Mouse (Mus musculus): ENCODE measurements around the gene Gys1. TPM values are rescaled to one million over a fixed set of nuclear protein-coding genes. Genes with fewer than 3 reads are reported as not detected.
A peak's percentile ranks its signal among the peaks of the same experiment; 100 is the strongest.

Gene Gys1
- polyA plus RNA-seq, 1 experiment from 2014 or later, result 39.6 TPM

GRCm38 (mm10) chr7:45417962-45418492 lies 16.6 kb upstream of the Gys1 start:
- WGBS, result 10% methylated on average over 13 of the region's 13 CpGs
- H3K27ac ChIP-seq, result 0 out of 2 replicates have a peak overlapping the region, but pooled peaks have one; percentile 39
- H3K4me3 ChIP-seq, result peak overlapping the region; percentile 6; the same call in 1 of the 2 replicates
- peaks cover 48% of the 10 kb centered on the region for H3K4me1 ChIP-seq
- H3K4me2 ChIP-seq, result peak overlapping the region; percentile 36
- peaks cover 75% of the 10 kb centered on the region for H3K27me3 ChIP-seq
- no peak for ATAC-seq (ENCODE audit: insufficient number of reproducible peaks, insufficient read depth, low FRiP score, low TSS enrichment, low read depth)
- no peaks in the 10 kb centered on the region for H3K9me3 ChIP-seq
- no peak overlapping the region for H3K9ac ChIP-seq
- peaks cover 26% of the 10 kb centered on the region for H3K36me3 ChIP-seq

GRCm38 (mm10) chr7:45419859-45420614 lies 14.6 kb upstream of the Gys1 start:
- Histone ChIP-seq H3K4me1 (peaks cover 33% of the 10 kb centered on the region), H3K4me3 (peak overlapping the region; percentile 11; the same call in 1 of the 2 replicates), H3K4me2 (peak overlapping the region; percentile 47), H3K36me3 (peaks cover 46% of the 10 kb centered on the region), H3K9me3 (no peaks in the 10 kb centered on the region), H3K27me3 (peaks cover 55% of the 10 kb centered on the region), H3K9ac (peak overlapping the region; percentile 56; the same call in 1 of the 2 replicates), H3K27ac (no peak overlapping the region)
- WGBS, result 12% methylated on average over 27 of the region's 27 CpGs
- ATAC-seq (ENCODE audit: insufficient number of reproducible peaks, insufficient read depth, low FRiP score, low TSS enrichment, low read depth), result no peak

GRCm38 (mm10) chr7:45420615-45420919 lies 14.1 kb upstream of the Gys1 start, which contains the start of gene Lhb:
Lhb (plus strand) TSS chr7:45420820.
- peaks cover 51% of the 10 kb centered on the region for H3K36me3 ChIP-seq

GRCm38 (mm10) chr7:45421194-45421593 lies 13.4 kb upstream of the Gys1 start:
- Histone ChIP-seq H3K27me3 (peaks cover 43% of the 10 kb centered on the region), H3K9ac (no peak overlapping the region), H3K9me3 (no peaks in the 10 kb centered on the region), H3K4me2 (no peak overlapping the region), H3K36me3 (peaks cover 57% of the 10 kb centered on the region), H3K27ac (no peak overlapping the region), H3K4me3 (no peak overlapping the region), H3K4me1 (peaks cover 27% of the 10 kb centered on the region)
- ATAC-seq (ENCODE audit: insufficient number of reproducible peaks, insufficient read depth, low FRiP score, low TSS enrichment, low read depth), result no peak
- 90% methylated on average over 14 of the region's 14 CpGs for WGBS

More at GRCm38 (mm10) chr7:45420615-45420919, 14.1 kb upstream of the Gys1 start, which contains the start of gene Lhb:
- peaks cover 50% of the 10 kb centered on the region for H3K27me3 ChIP-seq
- no peaks in the 10 kb centered on the region for H3K9me3 ChIP-seq
- H3K9ac ChIP-seq, result peak within 1 kb of the TSS; percentile 56; the same call in 1 of the 2 replicates
- no peak within 1 kb of the TSS for H3K27ac ChIP-seq
- peak within 1 kb of the TSS; percentile 11; the same call in 1 of the 2 replicates for H3K4me3 ChIP-seq
- ATAC-seq (ENCODE audit: insufficient number of reproducible peaks, insufficient read depth, low FRiP score, low TSS enrichment, low read depth), result no peak
- WGBS, result 54% methylated on average over 6 of the region's 6 CpGs
- H3K4me1 ChIP-seq, result peaks cover 28% of the 10 kb centered on the region
- peak within 1 kb of the TSS; percentile 47 for H3K4me2 ChIP-seq

GRCm38 (mm10) chr7:45426556-45426955 lies 8.1 kb upstream of the Gys1 start:
- no peak for ATAC-seq (ENCODE audit: insufficient number of reproducible peaks, insufficient read depth, low FRiP score, low TSS enrichment, low read depth)
- WGBS, result 90% methylated on average over 8 of the region's 8 CpGs
- H3K4me1 ChIP-seq, result no peaks in the 10 kb centered on the region
- no peaks in the 10 kb centered on the region for H3K27me3 ChIP-seq
- no peak overlapping the region for H3K4me3 ChIP-seq
- no peak overlapping the region for H3K9ac ChIP-seq
- H3K27ac ChIP-seq, result no peak overlapping the region
- peaks cover 96% of the 10 kb centered on the region for H3K36me3 ChIP-seq
- no peak overlapping the region for H3K4me2 ChIP-seq
- no peaks in the 10 kb centered on the region for H3K9me3 ChIP-seq

GRCm38 (mm10) chr7:45433835-45434202 lies 825 bp upstream of the Gys1 start:
- H3K9ac ChIP-seq, result peak overlapping the region; percentile 95
- peak overlapping the region; percentile 91 for H3K4me3 ChIP-seq
- no peaks in the 10 kb centered on the region for H3K27me3 ChIP-seq
- H3K4me2 ChIP-seq, result peak overlapping the region; percentile 98
- H3K4me1 ChIP-seq, result peaks cover 43% of the 10 kb centered on the region
- H3K27ac ChIP-seq, result peak overlapping the region; percentile 90
- no peak for ATAC-seq (ENCODE audit: insufficient number of reproducible peaks, insufficient read depth, low FRiP score, low TSS enrichment, low read depth)
- 1% methylated on average over 7 of the region's 7 CpGs for WGBS
- peaks cover 32% of the 10 kb centered on the region for H3K36me3 ChIP-seq
- H3K9me3 ChIP-seq, result no peaks in the 10 kb centered on the region

DNA sequence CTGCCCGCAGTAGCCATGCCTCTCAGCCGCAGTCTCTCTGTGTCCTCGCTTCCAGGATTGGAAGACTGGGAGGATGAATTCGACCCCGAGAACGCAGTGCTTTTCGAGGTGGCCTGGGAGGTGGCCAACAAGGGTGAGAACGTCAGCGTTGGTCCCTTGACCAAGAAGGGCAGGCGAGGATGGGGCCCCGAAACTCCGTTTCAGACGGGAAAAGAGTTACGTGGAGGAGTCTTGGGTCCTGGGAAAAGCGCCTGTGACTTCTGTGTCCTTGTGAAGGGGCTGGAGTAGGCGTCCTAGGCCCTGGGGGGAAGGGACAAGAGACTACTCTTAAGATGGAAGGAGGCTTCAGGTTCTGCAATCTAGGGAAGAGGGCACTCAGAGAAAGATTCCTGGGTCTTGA lies 394 bp downstream of the Gys1 start:
- Histone ChIP-seq H3K4me2 (peak overlapping the region; percentile 98), H3K27ac (peak overlapping the region; percentile 81), H3K27me3 (no peaks in the 10 kb centered on the region), H3K4me1 (peaks cover 43% of the 10 kb centered on the region), H3K4me3 (peak overlapping the region; percentile 91), H3K9me3 (no peaks in the 10 kb centered on the region), H3K9ac (peak overlapping the region; percentile 87), H3K36me3 (peaks cover 28% of the 10 kb centered on the region)
- no peak for ATAC-seq (ENCODE audit: insufficient number of reproducible peaks, insufficient read depth, low FRiP score, low TSS enrichment, low read depth)
- WGBS, result 2% methylated on average over 16 of the region's 16 CpGs

GRCm38 (mm10) chr7:45436444-45436843 lies 1.8 kb downstream of the Gys1 start:
- 92% methylated on average over 5 of the region's 5 CpGs for WGBS

GRCm38 (mm10) chr7:45437046-45437445 lies 2.4 kb downstream of the Gys1 start:
- Histone ChIP-seq H3K4me1 (peaks cover 43% of the 10 kb centered on the region), H3K27me3 (no peaks in the 10 kb centered on the region), H3K4me2 (peak overlapping the region; percentile 45), H3K9ac (no peak overlapping the region), H3K4me3 (no peak overlapping the region), H3K27ac (peak overlapping the region; percentile 5; the same call in 1 of the 2 replicates), H3K36me3 (peaks cover 25% of the 10 kb centered on the region), H3K9me3 (no peaks in the 10 kb centered on the region)
- 25% methylated on average over 6 of the region's 6 CpGs for WGBS
- no peak for ATAC-seq (ENCODE audit: insufficient number of reproducible peaks, insufficient read depth, low FRiP score, low TSS enrichment, low read depth)

More at GRCm38 (mm10) chr7:45436444-45436843, 1.8 kb downstream of the Gys1 start:
- Histone ChIP-seq H3K27me3 (no peaks in the 10 kb centered on the region), H3K9me3 (no peaks in the 10 kb centered on the region), H3K4me3 (no peak overlapping the region), H3K36me3 (peaks cover 26% of the 10 kb centered on the region), H3K27ac (no peak overlapping the region), H3K4me1 (peaks cover 43% of the 10 kb centered on the region), H3K9ac (no peak overlapping the region), H3K4me2 (peak overlapping the region; percentile 45)
- no peak for ATAC-seq (ENCODE audit: insufficient number of reproducible peaks, insufficient read depth, low FRiP score, low TSS enrichment, low read depth)

GRCm38 (mm10) chr7:45437521-45438276 lies 3.1 kb downstream of the Gys1 start, which contains the start of gene Ruvbl2:
Ruvbl2 (minus strand) TSS chr7:45438096.
- no peaks in the 10 kb centered on the region for H3K9me3 ChIP-seq
- H3K4me3 ChIP-seq, result peak within 1 kb of the TSS; percentile 12
- peaks cover 30% of the 10 kb centered on the region for H3K36me3 ChIP-seq
- H3K27ac ChIP-seq, result peak within 1 kb of the TSS; percentile 5; the same call in 1 of the 2 replicates
- peak within 1 kb of the TSS; percentile 45 for H3K4me2 ChIP-seq
- WGBS, result 15% methylated on average over 19 of the region's 19 CpGs
- H3K9ac ChIP-seq, result peak within 1 kb of the TSS; percentile 46; the same call in 1 of the 2 replicates
- H3K4me1 ChIP-seq, result peaks cover 42% of the 10 kb centered on the region
- H3K27me3 ChIP-seq, result no peaks in the 10 kb centered on the region
- ATAC-seq (ENCODE audit: insufficient number of reproducible peaks, insufficient read depth, low FRiP score, low TSS enrichment, low read depth), result peak; percentile 23; the same call in 1 of the 2 replicates
